Mouse (Mus musculus): ENCODE data around the gene Krt84.

DNA sequence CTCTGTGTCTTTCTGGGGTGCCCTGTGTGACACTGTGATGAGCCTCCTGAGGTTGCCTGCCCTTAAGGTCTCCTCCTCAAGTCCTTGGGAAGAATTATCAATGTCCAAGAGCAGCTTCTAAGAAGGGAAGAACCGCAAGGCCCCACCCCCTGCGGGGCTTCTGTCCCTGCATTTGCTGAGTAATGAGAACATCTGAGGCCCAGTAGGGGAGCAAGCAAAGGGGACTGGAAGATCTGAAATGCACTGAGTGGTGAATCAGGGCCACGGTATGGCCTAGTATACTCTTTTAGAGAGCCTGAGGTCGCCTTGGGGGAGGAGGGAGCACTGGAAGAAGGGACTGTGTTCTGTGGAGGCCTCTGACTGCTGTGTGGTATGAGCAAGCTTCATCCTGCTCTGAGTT lies 50.6 kb downstream of the Krt84 start:
- no peak for TF ChIP-seq POLR2A (IDR thresholded peaks at IDR 0.05; ENCODE audit: borderline replicate concordance, low read depth, low read length)
- no peak for TF ChIP-seq CTCF (IDR thresholded peaks at IDR 0.05; ENCODE audit: low read depth, low read length)
